Mouse (Mus musculus) hindbrain, embryonic 10.5 days (tissue): ENCODE measurements around the gene Ppp1r21. TPM values are rescaled to one million over a fixed set of nuclear protein-coding genes. Genes with fewer than 3 reads are reported as not detected.

ENCODE experiments used
- DNase-seq: peaks from one replicate; pipeline ENCODE4 v3.0.0-alpha.2; 2017; ENCODE audit warnings: low spot score
- H3K27ac ChIP-seq: fragments of 300-500 bp; sonication (generic); 2 replicates; pipeline ENCODE4 v1.5.1; 2016; ENCODE audit warnings: mild to moderate bottlenecking, moderate library complexity
- H3K27me3 ChIP-seq: fragments of 300-500 bp; sonication (generic); 2 replicates; pipeline ENCODE4 v1.6.1; 2016; ENCODE audit warnings: mild to moderate bottlenecking; ENCODE audit not compliant: poor library complexity, insufficient read depth, severe bottlenecking
- H3K36me3 ChIP-seq: fragments of 300-500 bp; sonication (generic); 2 replicates; pipeline ENCODE4 v1.6.1; 2016; ENCODE audit warnings: mild to moderate bottlenecking, moderate library complexity
- H3K4me1 ChIP-seq: fragments of 300-500 bp; sonication (generic); replicated peaks from 2 replicates; pipeline ENCODE4 v1.6.1; 2016; ENCODE audit warnings: mild to moderate bottlenecking
- H3K4me3 ChIP-seq: fragments of 300-500 bp; sonication (generic); 2 replicates; pipeline ENCODE4 v1.5.1; 2016; ENCODE audit warnings: mild to moderate bottlenecking, moderate library complexity
- H3K9me3 ChIP-seq: fragments of 300-500 bp; sonication (generic); 2 replicates; pipeline ENCODE4 v1.6.1; 2016; ENCODE audit warnings: mild to moderate bottlenecking, moderate library complexity
- WGBS: fragments of 180-500 bp; shearing (Covaris S2); methylation state at CpG from one replicate; pipeline ENCODE4 v1.1.7; 2016; 5-methylcytosine and 5-hydroxymethylcytosine counted together
- polyA plus RNA-seq: library from polyadenylated mRNA; unstranded; fragments of >200 nt; fragmentation: Nextera tagmentation; extraction: Ambion mirVana; gene quantifications from 2 replicates; pipeline ENCODE4 v1.2.1, GENCODE M21; 2016

Ppp1r21 gene
- polyA plus RNA-seq, 1 experiment from 2014 or later: 18.9 TPM

DNA sequence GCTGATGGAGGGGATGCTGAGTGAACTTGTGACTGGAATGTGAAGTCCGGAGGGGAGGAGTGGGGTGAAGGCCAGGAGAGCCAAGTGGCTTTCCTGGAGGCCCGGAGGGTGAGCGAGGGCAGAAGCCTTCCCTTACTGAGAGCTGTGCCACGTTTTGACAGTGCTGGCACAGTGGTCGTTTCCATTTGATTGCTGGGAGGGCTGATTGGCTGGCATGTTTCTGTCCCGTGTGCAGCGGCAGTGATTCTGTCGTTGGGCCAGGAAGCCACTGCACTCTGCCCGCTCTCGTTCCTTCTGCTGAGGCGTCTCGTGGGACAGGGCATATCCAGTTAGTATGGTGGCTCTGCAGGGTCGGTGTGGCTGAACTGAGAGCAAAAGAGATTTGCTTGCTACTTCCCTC, 26.3 kb downstream of the Ppp1r21 start:
- no peaks in the 10 kb centered on the region for H3K9me3 ChIP-seq
- H3K36me3 ChIP-seq: peaks cover 37% of the 10 kb centered on the region
- WGBS: 88% methylated on average over 13 of the region's 13 CpGs
- H3K27me3 ChIP-seq: no peaks in the 10 kb centered on the region
- no peak overlapping the region for H3K27ac ChIP-seq
- no peak for DNase-seq
- peaks cover 25% of the 10 kb centered on the region for H3K4me1 ChIP-seq
- no peak overlapping the region for H3K4me3 ChIP-seq

DNA sequence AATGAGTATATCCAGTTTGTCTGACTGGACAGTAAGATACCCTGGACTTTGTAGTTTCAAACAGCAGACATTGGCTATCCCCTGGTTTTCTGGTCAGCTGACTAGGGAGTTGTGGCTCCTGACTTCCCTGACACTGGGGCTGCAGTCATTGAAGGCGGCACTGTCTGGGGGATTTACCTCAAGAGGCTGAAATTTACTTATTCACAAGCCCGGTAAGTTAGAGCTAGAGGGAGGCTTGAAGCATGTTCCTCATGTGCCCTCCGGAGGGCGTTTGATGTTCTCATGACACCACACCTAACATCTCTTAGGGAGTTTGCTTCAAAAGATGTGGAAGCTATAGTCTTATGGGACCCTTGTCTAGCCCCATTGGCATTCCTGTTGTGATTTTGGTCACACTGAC, 26.8 kb downstream of the Ppp1r21 start:
- Histone ChIP-seq H3K4me3 (no peak overlapping the region), H3K9me3 (no peaks in the 10 kb centered on the region), H3K4me1 (peaks cover 23% of the 10 kb centered on the region), H3K36me3 (peaks cover 42% of the 10 kb centered on the region), H3K27me3 (no peaks in the 10 kb centered on the region), H3K27ac (no peak overlapping the region)
- 79% methylated on average over 4 of the region's 4 CpGs for WGBS
- DNase-seq: no peak

DNA sequence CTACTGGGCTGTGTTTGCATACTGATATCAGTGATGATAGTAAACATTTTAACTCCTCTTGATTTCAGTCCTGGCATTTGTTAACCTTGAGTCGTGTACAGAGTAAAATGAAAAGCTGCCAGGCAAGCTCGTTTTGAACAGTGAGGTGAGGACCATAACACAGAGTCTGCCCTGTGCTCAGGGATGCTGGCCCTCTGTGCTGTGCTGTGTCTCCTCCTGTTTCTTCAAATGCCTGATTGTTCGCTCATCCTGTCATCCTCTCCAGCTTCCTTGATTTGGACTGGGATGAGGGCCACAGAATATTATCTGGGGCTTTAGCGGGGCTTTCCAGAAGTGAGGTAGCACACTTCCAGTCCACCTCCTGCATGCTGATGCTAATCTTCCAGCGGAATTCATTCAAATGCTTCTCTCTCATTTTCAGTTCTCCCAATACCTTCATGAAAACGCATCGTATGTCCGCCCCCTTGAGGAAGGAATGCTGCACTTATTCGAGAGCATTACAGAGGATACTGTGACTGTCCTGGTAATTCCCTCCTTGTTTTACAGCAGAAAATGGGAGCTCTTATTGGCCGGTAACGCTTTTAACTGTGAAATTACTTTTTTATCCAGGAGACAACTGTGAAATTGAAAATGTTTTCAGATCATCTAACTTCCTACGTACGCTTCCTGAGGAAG, 28.4 kb downstream of the Ppp1r21 start:
- no peaks in the 10 kb centered on the region for H3K27me3 ChIP-seq
- H3K4me3 ChIP-seq: no peak overlapping the region
- peak; percentile 78 for DNase-seq
- WGBS: 36% methylated on average over 13 of the region's 13 CpGs
- H3K9me3 ChIP-seq: no peaks in the 10 kb centered on the region
- H3K27ac ChIP-seq: no peak overlapping the region
- peaks cover 8% of the 10 kb centered on the region; the same call in 1 of the 2 replicates for H3K4me1 ChIP-seq
- peaks cover 58% of the 10 kb centered on the region for H3K36me3 ChIP-seq

GRCm38 (mm10) chr17:88563611-88564010, 33.7 kb downstream of the Ppp1r21 start:
- DNase-seq: no peak
- H3K36me3 ChIP-seq: peaks cover 57% of the 10 kb centered on the region

DNA sequence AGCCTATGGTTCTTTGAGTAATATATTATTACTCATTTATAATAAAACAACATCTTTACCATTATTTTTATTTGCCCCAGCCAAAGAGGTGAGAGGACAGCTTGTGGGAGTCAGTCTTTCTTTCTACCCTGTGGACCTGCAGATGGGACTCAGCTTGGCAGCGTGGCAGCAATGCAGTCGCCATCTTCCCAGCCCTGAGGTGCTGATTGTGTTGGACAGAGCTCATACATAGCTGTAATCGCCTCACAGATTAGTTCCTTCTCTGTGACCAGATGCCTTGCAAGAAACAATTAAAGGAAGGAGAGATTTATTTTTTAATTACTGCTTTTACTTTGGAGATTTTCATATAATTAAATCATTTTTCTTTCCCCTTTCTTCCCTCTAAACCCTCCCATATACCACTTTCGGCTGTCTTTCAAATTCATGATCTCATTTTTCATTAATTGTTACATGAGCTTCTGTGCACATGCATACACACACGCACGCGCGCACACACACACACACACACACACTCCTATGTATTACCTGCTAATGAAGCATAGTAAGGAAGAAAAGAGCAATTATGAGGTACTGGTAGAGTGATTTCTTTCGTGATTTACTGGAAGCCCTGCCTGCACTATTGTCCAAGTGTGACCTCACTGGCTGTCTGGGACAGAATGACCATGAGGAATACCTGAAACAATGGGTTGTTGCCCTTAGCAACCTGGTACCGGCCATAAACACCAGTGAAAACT, 40.1 kb downstream of the Ppp1r21 start:
- no peak for DNase-seq
- peaks cover 82% of the 10 kb centered on the region for H3K36me3 ChIP-seq
- WGBS: 82% methylated on average over 10 of the region's 10 CpGs

More at GRCm38 (mm10) chr17:88563611-88564010, 33.7 kb downstream of the Ppp1r21 start:
- no peak overlapping the region for H3K27ac ChIP-seq
- no peak overlapping the region for H3K4me3 ChIP-seq
- H3K9me3 ChIP-seq: no peaks in the 10 kb centered on the region
- no peaks in the 10 kb centered on the region for H3K4me1 ChIP-seq
- no peaks in the 10 kb centered on the region for H3K27me3 ChIP-seq
- WGBS: 82% methylated on average over 3 of the region's 3 CpGs

DNA sequence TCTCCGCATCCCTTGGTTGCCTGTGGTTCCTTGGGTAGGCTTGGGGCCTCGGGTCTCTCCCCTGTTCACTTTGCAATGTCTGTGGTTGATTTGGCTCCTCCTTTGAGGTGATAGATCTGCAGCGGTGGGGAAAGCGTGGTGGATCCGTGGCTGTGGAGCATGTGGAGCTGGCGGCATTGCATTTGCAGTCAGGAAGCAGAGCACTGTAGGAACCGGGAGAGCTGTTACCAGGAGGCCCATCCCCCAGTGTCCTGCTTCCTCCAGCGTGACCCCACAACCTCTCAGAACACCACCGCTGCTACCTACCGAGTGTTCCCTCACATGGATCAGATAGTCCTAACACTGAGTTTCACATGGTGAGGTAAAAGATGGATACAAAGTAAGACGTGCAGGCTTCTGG, 40.9 kb downstream of the Ppp1r21 start:
- H3K9me3 ChIP-seq: 0 out of 2 replicates have a peak, but pooled peaks cover 3% of the 10 kb centered on the region
- peaks cover 82% of the 10 kb centered on the region for H3K36me3 ChIP-seq
- H3K27ac ChIP-seq: 0 out of 2 replicates have a peak overlapping the region, but pooled peaks have one; percentile 4
- no peak overlapping the region for H3K4me3 ChIP-seq
- DNase-seq: no peak
- H3K27me3 ChIP-seq: no peaks in the 10 kb centered on the region
- H3K4me1 ChIP-seq: peaks cover 9% of the 10 kb centered on the region
- WGBS: 76% methylated on average over 11 of the region's 11 CpGs

More for the DNA sequence above, 40.1 kb downstream of the Ppp1r21 start:
- Histone ChIP-seq H3K27me3 (no peaks in the 10 kb centered on the region), H3K27ac (0 out of 2 replicates have a peak overlapping the region, but pooled peaks have one; percentile 16), H3K9me3 (0 out of 2 replicates have a peak, but pooled peaks cover 3% of the 10 kb centered on the region), H3K4me1 (peaks cover 9% of the 10 kb centered on the region), H3K4me3 (no peak overlapping the region)

DNA sequence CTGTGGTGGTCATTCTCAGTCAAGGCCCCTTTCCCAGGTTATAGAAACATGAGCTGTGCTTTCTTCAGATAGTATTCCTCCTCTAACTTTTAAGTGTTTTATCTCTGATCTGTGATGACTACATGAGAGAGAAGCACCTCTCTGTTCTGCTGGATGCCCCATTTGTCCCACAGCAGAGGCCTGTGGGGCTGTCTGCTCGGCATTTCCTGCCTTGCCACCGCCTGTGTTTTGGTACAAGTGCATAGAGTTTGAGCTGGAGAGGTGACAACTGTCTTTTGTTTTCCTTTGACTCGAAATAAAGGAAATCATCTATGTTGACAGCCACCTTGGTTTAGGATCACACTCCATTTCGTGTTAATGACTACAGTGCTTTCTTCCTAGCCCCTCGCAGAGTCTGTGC, 44.9 kb downstream of the Ppp1r21 start:
- Histone ChIP-seq H3K27ac (no peak overlapping the region), H3K4me1 (peaks cover 9% of the 10 kb centered on the region), H3K36me3 (peaks cover 84% of the 10 kb centered on the region), H3K4me3 (no peak overlapping the region), H3K9me3 (0 out of 2 replicates have a peak, but pooled peaks cover 3% of the 10 kb centered on the region), H3K27me3 (no peaks in the 10 kb centered on the region)
- DNase-seq: no peak
- 72% methylated on average over 5 of the region's 5 CpGs for WGBS

- Histone ChIP-seq H3K4me1 (no peaks in the 10 kb centered on the region), H3K27ac (no peak overlapping the region), H3K36me3 (peaks cover 80% of the 10 kb centered on the region), H3K4me3 (no peak overlapping the region), H3K9me3 (no peaks in the 10 kb centered on the region), H3K27me3 (no peaks in the 10 kb centered on the region)
- 95% methylated on average over 20 of the region's 20 CpGs for WGBS
- no peak for DNase-seq
Observed at GRCm38 (mm10) chr17:88578522-88579242, 48.8 kb downstream of the Ppp1r21 start.

GRCm38 (mm10) chr17:88580556-88580955, 50.6 kb downstream of the Ppp1r21 start:
- peaks cover 90% of the 10 kb centered on the region for H3K36me3 ChIP-seq
- no peak for DNase-seq
- no peaks in the 10 kb centered on the region for H3K27me3 ChIP-seq
- H3K27ac ChIP-seq: no peak overlapping the region
- H3K4me1 ChIP-seq: no peaks in the 10 kb centered on the region
- H3K9me3 ChIP-seq: 0 out of 2 replicates have a peak, but pooled peaks cover 5% of the 10 kb centered on the region
- H3K4me3 ChIP-seq: no peak overlapping the region
- WGBS: 88% methylated on average over 6 of the region's 6 CpGs

GRCm38 (mm10) chr17:88581511-88582021, 51.6 kb downstream of the Ppp1r21 start:
- 83% methylated on average over 6 of the region's 6 CpGs for WGBS
- Histone ChIP-seq H3K27ac (no peak overlapping the region), H3K27me3 (no peaks in the 10 kb centered on the region), H3K4me3 (no peak overlapping the region), H3K36me3 (peaks cover 90% of the 10 kb centered on the region), H3K4me1 (no peaks in the 10 kb centered on the region), H3K9me3 (0 out of 2 replicates have a peak, but pooled peaks cover 5% of the 10 kb centered on the region)
- DNase-seq: no peak

DNA sequence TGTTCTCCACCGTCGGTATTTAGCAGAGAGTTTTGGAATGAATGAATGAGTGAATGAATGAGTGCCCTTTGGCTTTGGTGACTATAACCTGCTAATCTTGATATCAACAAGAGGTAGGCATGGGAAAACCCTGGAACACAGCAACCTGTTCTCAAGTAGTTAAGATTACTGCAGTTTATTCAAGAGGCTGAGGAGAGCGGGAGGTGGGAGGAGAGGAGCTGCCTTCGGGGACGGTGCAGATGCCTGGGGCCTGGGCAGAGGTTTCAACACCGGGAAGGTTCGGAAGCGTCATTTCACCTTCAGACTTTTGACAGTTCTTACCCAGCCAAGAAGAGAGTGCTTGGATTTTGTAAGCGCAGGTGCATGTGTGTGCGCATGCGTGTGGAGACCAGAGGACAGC, 53.1 kb downstream of the Ppp1r21 start:
- no peak for DNase-seq
- Histone ChIP-seq H3K27me3 (no peaks in the 10 kb centered on the region), H3K36me3 (peaks cover 89% of the 10 kb centered on the region), H3K27ac (no peak overlapping the region), H3K4me1 (no peaks in the 10 kb centered on the region), H3K4me3 (no peak overlapping the region), H3K9me3 (0 out of 2 replicates have a peak, but pooled peaks cover 5% of the 10 kb centered on the region)
- WGBS: 91% methylated on average over 11 of the region's 11 CpGs

- H3K9me3 ChIP-seq: 0 out of 2 replicates have a peak, but pooled peaks cover 5% of the 10 kb centered on the region
- no peaks in the 10 kb centered on the region for H3K27me3 ChIP-seq
- no peak overlapping the region for H3K4me3 ChIP-seq
- H3K4me1 ChIP-seq: no peaks in the 10 kb centered on the region
- DNase-seq: no peak
- no peak overlapping the region for H3K27ac ChIP-seq
- 89% methylated on average over 8 of the region's 8 CpGs for WGBS
- peaks cover 90% of the 10 kb centered on the region for H3K36me3 ChIP-seq
Observed at GRCm38 (mm10) chr17:88583411-88583810, 53.5 kb downstream of the Ppp1r21 start.
